Mouse (Mus musculus) thymus, adult 2 months (tissue): ENCODE data around the gene Ugt1a6a.

ENCODE experiments used
- CTCF ChIP-seq: fragments of 200-500 bp; IDR thresholded peaks from 2 replicates; pipeline ENCODE4 v1.5.1; 2012; ENCODE audit warnings: mild to moderate bottlenecking, control low read depth, low read length, moderate library complexity, borderline replicate concordance; ENCODE audit not compliant: control insufficient read depth, poor library complexity, insufficient read depth; ENCODE audit errors: extremely low read depth
- POLR2A ChIP-seq: fragments of 200-500 bp; IDR thresholded peaks from 2 replicates; pipeline ENCODE4 v1.6.1; 2012; ENCODE audit warnings: mild to moderate bottlenecking, low read length, control low read depth, moderate library complexity; ENCODE audit not compliant: control insufficient read depth, poor library complexity, insufficient read depth; ENCODE audit errors: extremely low read depth

DNA sequence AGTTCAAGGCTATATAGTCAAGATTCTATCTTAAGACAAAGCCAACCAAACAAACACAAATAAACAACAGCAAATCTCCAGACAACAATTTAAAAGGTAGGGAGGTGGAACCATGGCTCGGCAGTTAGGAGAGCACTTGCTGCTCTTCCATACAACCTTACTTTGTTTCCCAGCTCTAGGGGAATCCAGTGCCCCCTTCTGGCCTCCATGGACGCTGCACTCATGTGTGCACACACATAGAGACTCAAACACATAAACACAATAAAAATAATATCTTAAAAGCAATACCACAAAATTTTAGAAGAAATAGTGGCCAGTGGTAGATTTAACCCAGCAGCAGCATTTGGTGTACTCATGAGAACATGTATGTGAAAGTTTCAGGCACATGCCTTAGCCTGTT, 82.5 kb downstream of the Ugt1a6a start:
- no peak for TF ChIP-seq POLR2A
- no peak for TF ChIP-seq CTCF
